In the genomic region with DNA sequence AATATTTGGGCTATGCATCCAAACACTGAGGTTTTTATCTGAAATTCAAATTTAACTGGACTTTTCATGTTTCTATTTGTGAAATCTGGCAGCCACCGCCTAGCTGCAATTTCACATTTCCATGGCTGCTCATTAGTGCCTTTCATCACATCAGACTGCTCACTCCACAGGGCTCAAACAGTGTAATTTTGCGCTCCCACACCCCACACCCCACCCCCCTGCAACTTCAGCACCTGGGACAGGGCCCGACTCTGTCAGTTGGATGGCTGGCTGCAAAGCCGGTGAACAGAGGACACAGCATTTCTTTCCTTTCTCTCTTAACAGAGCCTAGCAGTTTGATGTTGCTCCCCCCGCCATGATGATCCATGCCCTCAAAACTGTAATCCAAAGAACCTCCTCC, we compare ENCODE assay signal across 10 mouse cellular contexts. TPM values are rescaled to one million over a fixed set of nuclear protein-coding genes. Genes with fewer than 3 reads are reported as not detected.
DNase-seq lines count a peak whose midpoint lies in the region; TF ChIP-seq lines count a peak whose summit lies in the region.
"Had no signal": no experiment of that assay in that cellular context is flagged by ENCODE, and none has a peak within 500 bp of the region (broad histone marks: within the 10 kb centered on the region; RNA-seq: fewer than 3 reads in every experiment).

No protein-coding gene starts in this region.

- peak; percentile 56 for DNase-seq in adrenal gland, postnatal 25 days
- DNase-seq in adrenal gland, adult 18-20 months (ENCODE audit: low spot score in 2 of 2) = no peak
- no peak for DNase-seq in left cerebral cortex, adult 2 months (ENCODE audit: extremely low spot score in 1 of 2, low spot score in 2 of 2)
- no peak for DNase-seq in left cerebral cortex, postnatal 36 days (ENCODE audit: low spot score in 2 of 2)
- peak; percentile 41 for DNase-seq in ZHBTc4 (ENCODE audit: low read depth, low spot score)
- DNase-seq in limb, embryonic 10.5 days (ENCODE audit: low spot score) = peak; percentile 77
- DNase-seq in spleen, postnatal 4 days (ENCODE audit: low spot score in 2 of 2) = no peak
- no peak for DNase-seq in layer of hippocampus, adult 18-20 months (ENCODE audit: low spot score in 2 of 2)
- DNase-seq: lung, postnatal 4 days had no signal

- 15% methylated on average over 5 of the region's 5 CpGs for WGBS in limb, embryonic 10.5 days

- TF ChIP-seq CTCF in left cerebral cortex, adult 2 months (IDR thresholded peaks at IDR 0.05) = no peak

- H3K4me3 ChIP-seq in left cerebral cortex, adult 2 months = no peak overlapping the region
- no peak overlapping the region for H3K4me3 ChIP-seq in limb, embryonic 10.5 days
- H3K4me3 ChIP-seq: hindbrain, embryonic 12.5 days had no signal

- no peaks in the 10 kb centered on the region for H3K36me3 ChIP-seq in limb, embryonic 10.5 days
- H3K36me3 ChIP-seq: hindbrain, embryonic 12.5 days had no signal

- intact Hi-C loops in left cerebral cortex, adult 2 months (cut with DNase I) = no loop called here
- intact Hi-C loops in left cerebral cortex, postnatal 36 days (cut with DNase I) = no loop called here

- H3K9me3 ChIP-seq in limb, embryonic 10.5 days (replicated peaks) = no peaks in the 10 kb centered on the region
- H3K9me3 ChIP-seq: hindbrain, embryonic 12.5 days had no signal

- H3K27ac ChIP-seq in left cerebral cortex, adult 2 months = peak overlapping the region; percentile 64
- H3K27ac ChIP-seq in limb, embryonic 10.5 days = no peak overlapping the region
- H3K27ac ChIP-seq: hindbrain, embryonic 12.5 days had no signal

- peaks cover 95% of the 10 kb centered on the region for H3K27me3 ChIP-seq in limb, embryonic 10.5 days (ENCODE audit: low read depth, poor library complexity, severe bottlenecking)

- H3K4me1 ChIP-seq in limb, embryonic 10.5 days = no peaks in the 10 kb centered on the region
- H3K4me1 ChIP-seq: hindbrain, embryonic 12.5 days had no signal

RNA-seq across cellular contexts. Expression of gene Tcte1, which starts 13.0 kb away (rescaled TPM):
- not detected in 2 replicates for total RNA-seq in adrenal gland, postnatal 25 days (2021)
- total RNA-seq in adrenal gland, adult 18-20 months (2021) = not detected
- 1 to 10 TPM; 1.1 to 1.3 TPM for total RNA-seq in left cerebral cortex, adult 2 months (2021)
- 1 to 10 TPM; 1.3 to 1.9 TPM for total RNA-seq in left cerebral cortex, postnatal 36 days (2021)
- polyA plus RNA-seq in limb, embryonic 10.5 days (2016; fragmentation: Nextera tagmentation; extraction: Ambion mirVana) = 1.4 and 1.5 TPM in 2 replicates
- total RNA-seq in layer of hippocampus, adult 18-20 months (2021) = 1 to 10 TPM in 1 of 2 experiments, under 1 TPM in 1; 0.91 to 1.6 TPM

RNA-seq across cellular contexts. Expression of gene Tmem151b, which starts 13.2 kb away (rescaled TPM):
- 0.15 and 0.19 TPM in 2 replicates for total RNA-seq in adrenal gland, postnatal 25 days (2021)
- total RNA-seq in adrenal gland, adult 18-20 months (2021) = under 1 TPM in 1 of 2 experiments, not detected in 1; 0.06 TPM
- 100 to 1,000 TPM; 132 to 133 TPM for total RNA-seq in left cerebral cortex, adult 2 months (2021)
- total RNA-seq in left cerebral cortex, postnatal 36 days (2021) = 100 to 1,000 TPM; 120 to 121 TPM
- polyA plus RNA-seq in limb, embryonic 10.5 days (2016; fragmentation: Nextera tagmentation; extraction: Ambion mirVana) = 4.1 and 6.8 TPM in 2 replicates
- 100 to 1,000 TPM; 112 to 119 TPM for total RNA-seq in layer of hippocampus, adult 18-20 months (2021)

RNA-seq across cellular contexts. Expression of gene Nfkbie, which starts 19.2 kb away (rescaled TPM):
- 3.1 and 3.6 TPM in 2 replicates for total RNA-seq in adrenal gland, postnatal 25 days (2021)
- total RNA-seq in adrenal gland, adult 18-20 months (2021) = 1 to 10 TPM; 2.7 to 3.5 TPM
- total RNA-seq in left cerebral cortex, adult 2 months (2021) = 1 to 10 TPM; 2.3 to 2.4 TPM
- 1 to 10 TPM; 1.7 to 2.7 TPM for total RNA-seq in left cerebral cortex, postnatal 36 days (2021)
- polyA plus RNA-seq in limb, embryonic 10.5 days (2016; fragmentation: Nextera tagmentation; extraction: Ambion mirVana) = 5.1 and 5.2 TPM in 2 replicates
- total RNA-seq in layer of hippocampus, adult 18-20 months (2021) = 1 to 10 TPM; 2.3 to 2.5 TPM

RNA-seq across cellular contexts. Expression of gene Slc35b2, which starts 27.4 kb away (rescaled TPM):
- total RNA-seq in adrenal gland, postnatal 25 days (2021) = 59.6 and 74.2 TPM in 2 replicates
- 10 to 100 TPM; 28.1 to 44.2 TPM for total RNA-seq in adrenal gland, adult 18-20 months (2021)
- total RNA-seq in left cerebral cortex, adult 2 months (2021) = 10 to 100 TPM; 21.5 to 26.3 TPM
- total RNA-seq in left cerebral cortex, postnatal 36 days (2021) = 10 to 100 TPM; 24.7 to 33.0 TPM
- 102 and 105 TPM in 2 replicates for polyA plus RNA-seq in limb, embryonic 10.5 days (2016; fragmentation: Nextera tagmentation; extraction: Ambion mirVana)
- 10 to 100 TPM; 26.2 to 29.9 TPM for total RNA-seq in layer of hippocampus, adult 18-20 months (2021)

RNA-seq across cellular contexts. Expression of gene Aars2, which starts 29.6 kb away (rescaled TPM):
- 17.1 and 19.6 TPM in 2 replicates for total RNA-seq in adrenal gland, postnatal 25 days (2021)
- total RNA-seq in adrenal gland, adult 18-20 months (2021) = 10 to 100 TPM; 15.8 to 17.3 TPM
- 10 to 100 TPM; 27.2 to 29.1 TPM for total RNA-seq in left cerebral cortex, adult 2 months (2021)
- 10 to 100 TPM; 23.1 to 26.4 TPM for total RNA-seq in left cerebral cortex, postnatal 36 days (2021)
- polyA plus RNA-seq in limb, embryonic 10.5 days (2016; fragmentation: Nextera tagmentation; extraction: Ambion mirVana) = 32.2 and 34.9 TPM in 2 replicates
- total RNA-seq in layer of hippocampus, adult 18-20 months (2021) = 10 to 100 TPM; 21.9 to 22.7 TPM

Comparison
In these comparisons a context has a peak if more than half of its experiments do, and no peak if none do; other contexts are left out.
1. DNase-seq: peak in adrenal gland, postnatal 25 days (single experiment), ZHBTc4 (single experiment) and limb, embryonic 10.5 days (single experiment); none in adrenal gland, adult 18-20 months (0 of 2), left cerebral cortex, adult 2 months (0 of 2), left cerebral cortex, postnatal 36 days (0 of 2), spleen, postnatal 4 days (0 of 2) and layer of hippocampus, adult 18-20 months (0 of 2).
2. RNA of gene Tmem151b, which starts 13.2 kb away (total RNA-seq): 132 to 133 TPM in left cerebral cortex, adult 2 months, 120 to 121 TPM in left cerebral cortex, postnatal 36 days and 112 to 119 TPM in layer of hippocampus, adult 18-20 months; 0.15 to 0.19 TPM in adrenal gland, postnatal 25 days and 0.06 TPM in adrenal gland, adult 18-20 months; every median in the first group is over 10 times any median in the second.